Mouse (Mus musculus) ES-Bruce4 (cell line): ENCODE measurements at regions not wholly inside any gene's neighbourhood (a gene's known extent, or its start where the extent isn't known, plus 50 kb on each side); places are given as distances from the start of the nearest gene placed in this dataset.

Experiments
- CTCF ChIP-seq: IDR thresholded peaks from one replicate; pipeline ENCODE4 v1.8.1; 2011; ENCODE audit warnings: low read depth, low read length
- POLR2A ChIP-seq: IDR thresholded peaks from one replicate; pipeline ENCODE4 v1.8.1; 2011; ENCODE audit warnings: low read length; ENCODE audit not compliant: insufficient read depth

DNA sequence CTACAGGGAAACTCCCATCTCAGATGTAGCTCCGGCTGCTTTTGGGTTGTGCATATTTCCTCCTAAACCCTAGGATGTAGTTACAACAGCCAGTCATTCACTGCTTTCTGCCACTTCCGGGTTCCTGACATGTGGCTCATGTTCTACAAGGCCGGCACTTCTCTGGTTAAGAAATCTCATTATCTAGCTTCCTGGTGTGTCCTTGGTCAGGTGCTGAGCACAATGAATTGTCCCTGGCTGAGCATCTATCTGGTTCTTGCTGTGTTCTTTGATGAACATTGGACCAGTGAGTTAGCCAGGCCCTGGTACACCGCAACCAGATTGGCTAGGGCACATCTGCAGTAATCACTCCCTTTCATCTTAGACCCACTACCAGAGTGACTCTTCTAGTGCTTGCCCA lies 66.2 kb upstream of the Dio3 start:
- TF ChIP-seq CTCF (no peak), POLR2A (no peak)
